25 mouse cellular contexts compared by ENCODE assay signal in the genomic region with DNA sequence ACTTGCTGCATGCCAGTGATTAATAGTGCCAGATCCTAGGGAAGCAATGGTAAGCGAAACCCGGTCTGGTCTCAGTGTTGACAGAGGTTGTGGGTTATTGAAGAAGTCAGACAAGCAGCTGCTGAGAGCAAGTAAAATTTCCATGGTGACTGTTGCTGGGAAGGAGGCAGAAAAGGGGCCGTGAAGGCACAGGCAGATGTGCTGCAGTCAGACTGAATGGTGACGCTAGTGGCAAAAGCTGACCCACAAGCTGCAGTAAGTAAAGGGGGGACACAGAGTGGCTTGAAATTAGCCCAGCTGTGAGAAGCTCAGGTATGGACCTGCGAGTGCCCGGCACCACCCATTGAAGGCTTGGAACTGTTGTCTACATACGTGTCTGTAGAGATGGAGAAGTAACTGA. TPM values are rescaled to one million over a fixed set of nuclear protein-coding genes. Genes with fewer than 3 reads are reported as not detected.
DNase-seq lines count a peak whose midpoint lies in the region; ATAC-seq and TF ChIP-seq lines count a peak whose summit lies in the region.
"Had no signal": no experiment of that assay in that cellular context is flagged by ENCODE, and none has a peak within 500 bp of the region (broad histone marks: within the 10 kb centered on the region; RNA-seq: fewer than 3 reads in every experiment).

No protein-coding gene starts in this region.

- no peak for TF ChIP-seq CTCF in layer of hippocampus, adult 2 months (conservative IDR thresholded peaks at IDR 0.05)
- TF ChIP-seq CTCF in midbrain, postnatal 0 days (IDR thresholded peaks at IDR 0.05): no peak

- no peak overlapping the region for H3K4me2 ChIP-seq in midbrain, postnatal 0 days (ENCODE audit: low read depth, low read length, poor library complexity, severe bottlenecking)
- H3K4me2 ChIP-seq: forebrain, embryonic 13.5 days; heart, embryonic 13.5 days; hindbrain, embryonic 12.5 days; hindbrain, embryonic 15.5 days had no signal

- no peak overlapping the region for H3K4me3 ChIP-seq in layer of hippocampus, adult 2 months
- no peak overlapping the region for H3K4me3 ChIP-seq in midbrain, embryonic 10.5 days
- no peak overlapping the region for H3K4me3 ChIP-seq in midbrain, postnatal 0 days (ENCODE audit: low read depth, low read length)
- H3K4me3 ChIP-seq: forebrain, embryonic 10.5 days; forebrain, embryonic 13.5 days; gastrocnemius, adult 2 months; heart, adult 2 months; heart, embryonic 10.5 days; heart, embryonic 13.5 days; hindbrain, embryonic 12.5 days; hindbrain, embryonic 15.5 days had no signal

- 0 out of 2 replicates have a peak overlapping the region, but pooled peaks have one; percentile 32 for H3K27ac ChIP-seq in layer of hippocampus, adult 2 months
- H3K27ac ChIP-seq in midbrain, embryonic 10.5 days (replicated peaks): 0 out of 2 replicates have a peak overlapping the region, but pooled peaks have one; percentile 9
- H3K27ac ChIP-seq in midbrain, postnatal 0 days (ENCODE audit: low read depth, low read length): no peak overlapping the region
- H3K27ac ChIP-seq: forebrain, embryonic 10.5 days; forebrain, embryonic 13.5 days; gastrocnemius, adult 2 months; heart, adult 2 months; hindbrain, embryonic 12.5 days; hindbrain, embryonic 15.5 days had no signal

- peaks cover 4% of the 10 kb centered on the region for H3K9me3 ChIP-seq in midbrain, embryonic 10.5 days (replicated peaks)
- H3K9me3 ChIP-seq in midbrain, postnatal 0 days (ENCODE audit: low read length): 0 out of 2 replicates have a peak, but pooled peaks cover 11% of the 10 kb centered on the region
- H3K9me3 ChIP-seq: heart, embryonic 10.5 days; heart, embryonic 13.5 days had no signal

- H3K36me3 ChIP-seq in midbrain, embryonic 10.5 days: peaks cover 25% of the 10 kb centered on the region
- peaks cover 2% of the 10 kb centered on the region; the same call in 1 of the 2 replicates for H3K36me3 ChIP-seq in midbrain, postnatal 0 days (ENCODE audit: insufficient read depth, low read length)

- ATAC-seq in midbrain, postnatal 0 days (ENCODE audit: low FRiP score): no peak
- ATAC-seq in common myeloid progenitor, adult 5-6 weeks (replicated peaks; ENCODE audit: low read depth, poor library complexity, severe bottlenecking): 0 out of 2 replicates have a peak, but pooled peaks have one; percentile 22
- ATAC-seq: forebrain, embryonic 13.5 days; forebrain, postnatal 0 days had no signal

- intact Hi-C loops in gastrocnemius, postnatal 14 days (cut with DNase I; ENCODE audit: low total_unique reads): no loop called here

- DNase-seq in layer of hippocampus, adult 2 months (ENCODE audit: low spot score in 2 of 2): no peak
- DNase-seq in layer of hippocampus, adult 18-20 months (ENCODE audit: low spot score in 2 of 2): no peak
- DNase-seq in midbrain, embryonic 10.5 days (ENCODE audit: low spot score): no peak
- no peak for DNase-seq in midbrain, postnatal 0 days (ENCODE audit: low spot score)
- DNase-seq in thymus, postnatal 10 days (ENCODE audit: low spot score in 2 of 2): no peak
- no peak for DNase-seq in gastrocnemius, postnatal 14 days
- DNase-seq: adrenal gland, adult 2 months; adrenal gland, postnatal 14 days; B cell, adult 2 months; cerebellum, adult 11 months; cerebellum, adult 2 months; cerebellum, adult 9-11 months; cerebellum, postnatal 25 days; forebrain, postnatal 0 days; gastrocnemius, adult 2 months; gastrocnemius, postnatal 25 days; heart, adult 2 months had no signal

- no peaks in the 10 kb centered on the region for H3K27me3 ChIP-seq in midbrain, embryonic 10.5 days (ENCODE audit: low read depth, poor library complexity, severe bottlenecking)
- no peaks in the 10 kb centered on the region for H3K27me3 ChIP-seq in midbrain, postnatal 0 days (ENCODE audit: insufficient read depth, low read length)
- H3K27me3 ChIP-seq: CH12.LX; forebrain, embryonic 13.5 days; heart, embryonic 13.5 days; hindbrain, embryonic 12.5 days; hindbrain, embryonic 15.5 days had no signal

- H3K9ac ChIP-seq in midbrain, postnatal 0 days (replicated peaks; ENCODE audit: low read length, poor library complexity, severe bottlenecking): no peak overlapping the region
- H3K9ac ChIP-seq: forebrain, embryonic 13.5 days; forebrain, postnatal 0 days; heart, embryonic 13.5 days; hindbrain, embryonic 12.5 days; hindbrain, embryonic 15.5 days had no signal

- H3K4me1 ChIP-seq in midbrain, embryonic 10.5 days: peaks cover 8% of the 10 kb centered on the region; the same call in 1 of the 2 replicates
- no peaks in the 10 kb centered on the region for H3K4me1 ChIP-seq in midbrain, postnatal 0 days (ENCODE audit: insufficient read depth, low read length)
- H3K4me1 ChIP-seq: forebrain, embryonic 10.5 days; forebrain, embryonic 13.5 days; heart, embryonic 10.5 days had no signal

- WGBS in midbrain, embryonic 10.5 days: 79% methylated on average over 7 of the region's 7 CpGs
- 77% methylated on average over 7 of the region's 7 CpGs for WGBS in midbrain, postnatal 0 days

RNA-seq across cellular contexts. Expression of gene Lrrc8b, which starts 11.8 kb away (rescaled TPM):
- 10 to 100 TPM; 61.6 TPM for total RNA-seq in layer of hippocampus, adult 2 months (2021)
- total RNA-seq in layer of hippocampus, adult 18-20 months (2021): 10 to 100 TPM; 56.7 to 57.8 TPM
- polyA plus RNA-seq in midbrain, embryonic 10.5 days (2016; fragmentation: Nextera tagmentation; extraction: Ambion mirVana): 6.9 and 9.5 TPM in 2 replicates
- 63.4 and 63.5 TPM in 2 replicates for total RNA-seq in midbrain, postnatal 0 days (2014; rRNA removed)
- 17.6 and 18.5 TPM in 2 replicates for polyA plus RNA-seq in midbrain, postnatal 0 days (2015; fragmentation: Nextera tagmentation; extraction: Ambion mirVana)
- total RNA-seq in common myeloid progenitor, adult 5-6 weeks (2017): 15.7 and 18.3 TPM in 2 replicates
- total RNA-seq in gastrocnemius, postnatal 14 days (2021): 1 to 10 TPM; 5.0 to 5.7 TPM
